Mouse (Mus musculus): ENCODE measurements around the gene Rnf150.

GRCm38 (mm10) chr8:83102957-83103510 lies 239.9 kb downstream of the Rnf150 start:
- no peak for TF ChIP-seq CTCF (IDR thresholded peaks at IDR 0.05; ENCODE audit: low read depth, low read length)
- TF ChIP-seq POLR2A (IDR thresholded peaks at IDR 0.05; ENCODE audit: extremely low read depth, insufficient read depth, low read length), result no peak

Data from liver, adult 2 months (tissue).